ENCODE assay signal across 9 mouse cellular contexts in genomic region chr7:118850676-118851290, GRCm38 (mm10). TPM values are rescaled to one million over a fixed set of nuclear protein-coding genes. Genes with fewer than 3 reads are reported as not detected.
A peak's percentile ranks its signal among the peaks of the same experiment; 100 is the strongest.
DNase-seq lines count a peak whose midpoint lies in the region; ATAC-seq and TF ChIP-seq lines count a peak whose summit lies in the region.
"Had no signal": no experiment of that assay in that cellular context is flagged by ENCODE, and none has a peak within 500 bp of the region (broad histone marks: within the 10 kb centered on the region; RNA-seq: fewer than 3 reads in every experiment).

No protein-coding gene starts in this region.

- H3K4me1 ChIP-seq in cerebellum, adult 2 months (ENCODE audit: control insufficient read depth, insufficient read depth, low read length), result peaks cover 13% of the 10 kb centered on the region

- no peak for TF ChIP-seq CTCF in cerebellum, adult 2 months (IDR thresholded peaks at IDR 0.05; ENCODE audit: borderline replicate concordance, insufficient read depth, low read depth, low read length)
- no peak for TF ChIP-seq CTCF in layer of hippocampus, adult 2 months (conservative IDR thresholded peaks at IDR 0.05)

- intact Hi-C loops in heart, postnatal 36 days (cut with DNase I), result loop anchor here (10.0 kb wide), 1 partner anchor 316 kb away; the partner anchor contains the start of gene Coq7

- DNase-seq in cerebellum, adult 2 months, result no peak
- no peak for DNase-seq in cerebellum, postnatal 25 days
- DNase-seq in layer of hippocampus, adult 2 months (ENCODE audit: low spot score in 2 of 2), result peak in 1 of 2 experiments; percentile 36
- no peak for DNase-seq in layer of hippocampus, postnatal 14 days (ENCODE audit: low spot score in 2 of 2)
- peak; percentile 82 for DNase-seq in adipocyte (ENCODE audit: low spot score)
- peak; percentile 38 to 55 for DNase-seq in heart, postnatal 36 days
- no peak for DNase-seq in thymus, postnatal 10 days (ENCODE audit: low spot score in 2 of 2)
- DNase-seq: kidney, postnatal 14 days had no signal

- ATAC-seq in megakaryocyte, adult 5-6 weeks (ENCODE audit: poor library complexity, severe bottlenecking), result no peak

- 28% methylated on average over 9 of the region's 9 CpGs for WGBS in cerebellum, adult 2 months

- H3K27me3 ChIP-seq in cerebellum, adult 2 months (ENCODE audit: control insufficient read depth, insufficient read depth, low read length), result no peaks in the 10 kb centered on the region

- no peak overlapping the region for H3K4me3 ChIP-seq in cerebellum, adult 2 months (replicated peaks; ENCODE audit: insufficient read depth, low read depth, low read length)
- no peak overlapping the region for H3K4me3 ChIP-seq in layer of hippocampus, adult 2 months

- H3K27ac ChIP-seq in cerebellum, adult 2 months (ENCODE audit: insufficient read depth, low read length), result peak overlapping the region; percentile 39; the same call in 1 of the 2 replicates
- peak overlapping the region; percentile 57 for H3K27ac ChIP-seq in layer of hippocampus, adult 2 months

- TF ChIP-seq POLR2A in cerebellum, adult 2 months (IDR thresholded peaks at IDR 0.05; ENCODE audit: borderline replicate concordance, insufficient read depth, low read length), result no peak

RNA-seq across cellular contexts. Expression of gene Iqck, which starts 4.8 kb away (rescaled TPM):
- polyA plus RNA-seq in cerebellum, adult 2 months (2012; rRNA removed), result 5.9 and 7.4 TPM in 2 replicates
- 1 to 10 TPM; 4.9 to 5.4 TPM for total RNA-seq in layer of hippocampus, adult 2 months (2021)
- 1 to 10 TPM; 3.6 to 3.7 TPM for total RNA-seq in layer of hippocampus, postnatal 14 days (2021)
- total RNA-seq in heart, postnatal 36 days (2021), result under 1 TPM; 0.33 to 0.35 TPM
- total RNA-seq in megakaryocyte, adult 5-6 weeks (2015), result 0.48 TPM in 1 of 2 replicates, not detected in the other
- 0.40 TPM in 1 of 2 replicates, not detected in the other for total RNA-seq in megakaryocyte, adult 5-6 weeks (2017)

RNA-seq across cellular contexts. Expression of gene Knop1, which starts 5.3 kb away (rescaled TPM):
- polyA plus RNA-seq in cerebellum, adult 2 months (2012; rRNA removed), result 16.4 and 16.9 TPM in 2 replicates
- total RNA-seq in layer of hippocampus, adult 2 months (2021), result 10 to 100 TPM; 24.3 to 26.6 TPM
- total RNA-seq in layer of hippocampus, postnatal 14 days (2021), result 10 to 100 TPM; 33.2 to 38.0 TPM
- 10 to 100 TPM; 14.3 to 19.5 TPM for total RNA-seq in heart, postnatal 36 days (2021)
- 12.1 and 13.2 TPM in 2 replicates for total RNA-seq in megakaryocyte, adult 5-6 weeks (2015)
- total RNA-seq in megakaryocyte, adult 5-6 weeks (2017), result 20.2 and 40.0 TPM in 2 replicates

Comparison
In these comparisons a context has a peak if more than half of its experiments do, and no peak if none do; other contexts are left out.
1. DNase-seq: peak in adipocyte (single experiment) and heart, postnatal 36 days (2 of 2); none in cerebellum, adult 2 months (0 of 2), cerebellum, postnatal 25 days (0 of 2), layer of hippocampus, postnatal 14 days (0 of 2) and thymus, postnatal 10 days (0 of 2).